Mouse (Mus musculus) spleen, adult 18-20 months (tissue): ENCODE data around the gene Ppp1r3e.

Experiments used
- DNase-seq, 2 experiments: peaks; one replicate each; pipeline ENCODE4 v3.0.0; 2022; ENCODE audit warnings: mixed read lengths in 2 of 2

The Ppp1r3e gene

DNA sequence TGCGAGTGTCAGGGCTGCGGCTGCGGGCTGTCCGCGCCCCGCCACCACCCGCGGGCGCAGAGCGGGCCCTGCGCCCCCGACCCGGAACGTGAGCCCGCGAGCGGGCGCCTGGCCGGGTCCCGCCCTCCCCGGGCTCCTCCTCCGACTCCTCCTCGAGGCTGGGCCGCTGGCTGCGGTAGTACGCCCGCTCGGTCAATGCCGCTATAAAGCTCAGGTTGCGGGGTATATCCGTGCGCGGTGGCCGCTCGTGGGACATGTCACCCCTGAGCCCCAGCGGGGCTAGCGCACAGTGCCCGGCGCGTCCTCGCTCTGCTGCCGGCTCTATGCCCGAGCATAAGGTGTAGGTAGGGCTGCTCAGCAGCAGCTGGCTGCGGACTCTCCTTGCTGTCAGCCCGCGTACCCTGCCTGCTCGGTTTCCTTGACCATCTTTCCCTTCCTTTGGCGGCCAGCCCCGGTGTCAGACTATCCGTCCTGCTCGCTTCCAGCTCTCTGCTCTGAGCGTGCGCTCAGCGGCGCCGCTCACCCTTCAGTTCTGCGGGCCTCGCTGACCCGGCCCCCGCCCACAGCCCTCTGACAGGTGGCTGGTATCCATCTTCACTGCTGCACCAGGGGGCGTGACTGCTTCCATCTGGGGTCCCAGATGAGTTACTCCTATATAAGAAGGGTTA, at the start of gene Ppp1r3e:
Gene Ppp1r3e (minus strand): TSS at position 503 of the 668 bp plus-strand sequence.
- DNase-seq, result peak in 1 of 2 experiments; percentile 66

DNA sequence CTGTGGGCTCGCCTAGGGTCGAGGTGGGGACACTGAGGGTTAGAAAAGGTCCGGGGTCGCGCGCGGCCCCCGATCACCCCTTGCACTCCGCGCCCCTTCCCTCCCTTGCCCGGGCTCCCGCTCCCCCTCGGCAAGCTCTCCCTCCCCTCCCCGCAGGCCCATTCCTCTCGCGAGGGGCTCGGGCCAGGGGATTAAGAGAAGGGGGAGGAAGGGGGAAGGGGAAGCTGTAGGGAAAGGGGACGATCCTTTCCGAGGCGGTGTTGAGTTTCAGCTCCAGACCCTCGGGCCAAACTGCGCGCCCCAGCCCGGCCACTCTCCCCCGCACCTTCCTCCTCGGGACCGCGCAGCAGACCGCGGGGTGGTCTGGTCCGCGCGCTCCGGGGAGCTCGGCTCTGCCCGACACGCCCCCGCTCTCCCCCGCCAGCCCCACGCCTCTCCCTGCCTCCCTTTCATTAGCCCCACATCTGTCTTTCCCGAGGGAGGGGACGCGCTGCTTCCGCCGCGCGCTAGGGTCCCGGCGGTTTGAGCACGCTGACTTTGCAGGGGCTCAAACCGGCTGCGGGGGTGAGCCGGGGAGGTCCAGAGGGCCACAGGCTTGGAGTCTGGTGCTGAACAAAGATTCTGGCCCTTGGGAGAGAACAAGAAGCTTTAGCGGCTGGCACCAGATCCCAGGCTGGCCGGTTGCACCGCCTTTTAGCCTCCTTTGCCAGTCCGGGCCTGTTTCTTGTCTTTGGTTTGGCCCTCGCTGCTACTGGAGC, 49.2 kb upstream of the Ppp1r3e start:
- no peak for DNase-seq

GRCm38 (mm10) chr14:54925349-54926342, 48.3 kb upstream of the Ppp1r3e start, which contains the start of gene Efs:
Gene Efs, minus strand, starts transcription at chr14:54926126.
- DNase-seq, result no peak

DNA sequence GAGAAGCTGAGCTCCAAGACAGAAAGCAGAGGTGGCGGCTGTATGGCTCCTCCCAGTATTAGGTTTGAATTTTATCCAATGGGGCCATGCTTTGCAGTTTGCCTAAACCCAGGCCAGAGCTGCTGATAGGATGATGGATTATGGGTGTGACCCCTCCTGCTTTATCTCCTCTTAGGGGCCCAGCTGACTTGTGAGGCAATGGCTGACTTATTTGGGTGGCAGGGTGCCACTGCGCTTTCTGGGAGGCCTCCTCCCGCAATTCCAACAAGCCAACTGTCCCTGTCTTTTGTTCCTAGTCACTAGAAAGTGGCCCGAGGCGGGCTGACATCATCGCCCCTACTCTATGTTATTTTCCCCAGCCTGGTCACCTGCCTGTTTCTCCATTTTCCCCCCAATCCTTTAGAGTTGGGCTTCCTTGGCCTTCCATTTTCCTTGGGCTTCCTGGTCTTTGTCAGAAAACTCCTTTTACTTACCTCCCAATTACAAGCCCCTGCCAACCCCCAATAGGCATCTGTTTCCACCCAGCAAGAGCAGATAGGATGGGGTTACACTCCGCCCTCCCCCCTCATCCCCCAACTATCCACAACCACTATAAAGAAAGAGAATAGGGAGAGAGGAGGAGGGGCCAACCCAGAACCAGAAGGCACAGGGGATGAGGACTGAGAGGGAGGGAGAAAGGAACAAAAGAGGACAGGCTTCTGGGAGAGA, 47.4 kb upstream of the Ppp1r3e start:
- DNase-seq, result no peak

DNA sequence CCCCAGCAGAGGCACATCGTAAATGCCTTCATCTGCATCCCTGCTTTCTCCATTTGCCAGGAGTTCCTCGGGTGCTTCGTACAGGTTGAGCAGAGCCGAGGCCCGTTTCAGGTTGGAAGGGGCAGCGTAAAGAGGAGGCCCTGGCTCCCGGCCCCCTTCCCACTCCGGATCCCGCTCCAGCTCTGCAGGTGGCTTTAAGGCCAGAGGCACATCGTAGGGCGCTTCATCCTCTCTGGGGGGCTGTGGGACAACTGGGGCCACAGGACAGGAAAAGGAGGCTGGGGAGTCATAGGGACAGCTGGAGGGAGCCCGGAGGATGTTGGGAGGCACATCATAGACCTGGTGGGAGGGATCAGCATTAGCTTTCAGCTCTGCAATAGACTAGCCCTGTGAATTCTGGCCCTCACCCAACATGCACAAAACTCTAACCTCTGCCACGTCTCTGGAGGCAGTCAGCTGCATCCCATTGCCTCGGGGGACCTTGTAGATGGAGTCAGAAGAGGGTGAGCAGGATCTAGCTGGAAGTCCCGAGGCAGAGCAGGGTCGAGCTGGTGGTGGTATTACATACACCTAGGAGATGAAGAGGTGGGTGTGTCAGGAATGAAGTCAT, 42.8 kb upstream of the Ppp1r3e start:
- DNase-seq, result no peak

GRCm38 (mm10) chr14:54913343-54913742, 36.0 kb upstream of the Ppp1r3e start:
- no peak for DNase-seq

DNA sequence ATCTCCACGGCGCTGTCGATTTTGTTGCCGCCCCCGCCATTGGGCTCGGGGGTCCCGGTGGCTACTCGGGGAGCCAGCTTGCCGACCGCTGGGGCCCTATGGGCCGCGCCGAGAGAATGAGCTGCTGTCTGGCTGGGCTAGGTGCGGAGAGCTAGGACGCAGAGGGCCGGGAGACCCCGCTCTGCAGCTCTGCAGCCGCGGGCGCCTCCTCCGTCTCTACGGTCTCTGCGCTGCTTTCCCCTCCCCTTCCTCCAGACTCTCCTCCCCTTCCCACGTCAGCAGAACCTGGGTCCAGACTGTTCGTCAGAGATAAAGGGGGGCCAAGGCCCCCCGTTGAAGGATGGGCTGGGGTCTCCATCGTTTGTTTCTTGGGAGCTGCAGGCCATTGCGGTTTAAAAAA, 35.5 kb upstream of the Ppp1r3e start, which contains the start of gene Slc22a17:
Gene Slc22a17 (minus strand): TSS at position 247 of the 400 bp plus-strand sequence.
- DNase-seq, result peak; percentile 35 to 53

- DNase-seq, result no peak
Measured at GRCm38 (mm10) chr14:54912109-54912850, 34.9 kb upstream of the Ppp1r3e start.

DNA sequence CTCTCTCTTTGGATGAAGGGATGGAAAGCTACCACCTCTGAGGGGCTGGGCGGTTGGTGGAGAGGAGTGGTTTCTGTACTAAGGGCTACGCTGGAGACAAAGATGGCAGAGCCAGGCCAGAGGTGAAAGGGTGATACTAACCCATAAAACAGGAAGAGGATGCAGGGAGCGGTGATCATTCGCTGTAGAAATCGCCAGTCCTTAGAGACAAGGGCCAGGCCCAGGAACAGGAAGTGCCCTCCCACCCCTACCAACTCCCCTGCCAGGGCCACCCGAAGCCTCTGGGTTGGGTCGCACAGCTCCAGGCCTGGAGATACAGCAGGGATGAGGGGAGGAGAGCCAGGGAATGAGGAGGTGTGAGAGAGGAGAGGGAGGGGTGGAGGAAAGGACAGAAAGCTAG, 31.3 kb upstream of the Ppp1r3e start:
- DNase-seq, result no peak

DNA sequence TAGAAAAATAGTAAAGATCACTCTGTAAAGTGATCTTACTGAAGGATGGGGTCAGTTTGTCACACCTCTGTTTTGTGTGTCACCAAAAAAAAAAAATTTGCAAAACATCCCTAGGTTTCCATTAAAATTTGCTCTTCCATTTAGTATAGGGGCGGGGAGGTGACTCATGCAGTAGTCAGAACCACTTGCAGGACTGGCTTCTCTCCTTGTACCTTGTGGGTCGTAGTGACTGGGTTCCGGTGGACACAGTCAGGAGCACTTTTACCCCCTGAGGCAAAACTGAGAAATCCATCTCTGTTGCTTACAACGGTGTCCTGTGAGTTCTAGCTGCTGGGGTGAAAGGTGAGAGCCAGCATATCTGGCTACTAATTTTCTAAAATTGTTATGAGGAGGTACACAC, 26.3 kb upstream of the Ppp1r3e start:
- no peak for DNase-seq

DNA sequence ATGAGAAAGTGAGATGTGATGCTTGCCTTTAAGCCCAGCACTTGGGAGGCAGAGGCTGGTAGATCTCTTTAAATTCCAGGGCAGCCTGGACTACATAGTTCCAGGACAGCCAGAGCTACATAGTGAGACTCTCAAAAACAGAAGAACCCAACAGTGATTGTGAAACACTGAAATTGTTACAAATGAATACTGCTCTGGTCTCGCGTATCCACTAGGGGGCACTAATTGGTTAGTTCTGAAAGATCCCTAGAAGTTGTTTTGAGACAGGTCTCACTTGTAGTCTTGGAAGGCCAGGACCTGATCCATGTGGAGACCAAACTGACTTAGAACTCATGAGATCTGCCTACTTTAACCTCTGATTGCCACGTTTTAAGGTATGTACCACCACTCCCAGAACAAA, 23.0 kb upstream of the Ppp1r3e start:
- DNase-seq, result peak in 1 of 2 experiments; percentile 42

GRCm38 (mm10) chr14:54897445-54897844, 20.1 kb upstream of the Ppp1r3e start:
- DNase-seq, result no peak

DNA sequence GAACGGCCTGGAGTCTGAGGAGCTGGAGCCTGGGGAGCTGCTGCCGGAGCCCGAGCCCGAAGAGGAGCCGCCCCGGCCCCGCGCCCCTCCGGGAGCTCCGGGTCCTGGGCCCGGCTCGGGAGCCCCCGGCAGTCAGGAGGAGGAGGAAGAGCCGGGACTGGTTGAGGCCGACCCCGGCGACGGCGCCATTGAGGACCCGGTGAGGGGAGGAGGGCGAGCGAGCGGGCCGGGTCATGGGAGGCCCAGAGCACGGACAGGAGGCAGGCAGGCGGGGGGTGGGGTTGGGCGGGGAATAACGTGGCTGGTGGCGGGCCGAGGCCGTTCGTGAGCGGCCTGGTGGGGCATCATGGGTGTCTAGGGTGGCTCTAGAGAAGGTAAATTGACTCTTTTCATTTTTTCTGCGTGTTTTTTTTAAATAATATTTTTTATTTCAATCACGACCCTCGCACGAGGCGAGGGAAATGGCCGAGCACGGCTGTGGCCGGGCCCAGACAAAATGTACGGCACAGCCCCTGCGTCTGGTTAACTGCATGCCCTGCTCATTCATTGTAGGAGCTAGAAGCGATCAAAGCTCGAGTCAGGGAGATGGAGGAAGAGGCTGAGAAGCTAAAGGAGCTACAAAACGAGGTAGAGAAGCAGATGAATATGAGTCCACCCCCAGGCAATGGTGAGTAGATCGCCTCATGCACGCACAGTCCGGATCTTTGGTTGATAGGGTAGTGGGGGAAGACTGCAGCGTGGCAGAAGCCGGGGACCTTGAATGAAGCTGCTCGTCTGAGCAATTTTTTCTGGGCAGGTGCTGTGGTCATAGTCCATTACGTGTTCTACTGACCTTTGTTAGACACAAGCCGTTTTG, 17.2 kb upstream of the Ppp1r3e start:
- DNase-seq, result peak in 1 of 2 experiments; percentile 60

DNA sequence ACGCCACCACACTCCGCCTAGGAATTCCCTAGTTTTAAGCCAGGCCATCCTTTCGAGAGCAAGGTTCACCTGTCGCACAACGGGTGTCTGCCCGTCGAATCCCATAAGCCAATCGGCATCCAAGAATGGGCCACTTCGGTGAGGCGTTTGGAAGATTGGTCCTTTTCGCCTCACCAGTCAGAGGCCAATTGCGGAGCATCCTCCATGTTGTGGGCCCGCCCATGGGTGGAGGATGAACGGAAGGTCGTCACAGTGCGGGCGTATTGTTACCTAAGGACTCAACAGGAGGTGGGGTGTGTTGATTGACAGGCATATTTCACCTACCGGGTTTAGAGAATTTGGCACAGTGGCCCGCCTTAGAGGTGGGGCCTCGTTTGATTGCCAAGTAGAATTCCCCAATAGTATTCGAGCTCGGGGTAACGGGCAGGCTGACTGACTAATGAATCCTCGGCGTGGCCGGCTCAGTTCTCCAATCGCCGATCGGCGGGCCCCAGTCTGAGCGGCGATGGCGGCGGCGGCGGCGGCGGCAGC, 16.4 kb upstream of the Ppp1r3e start:
- DNase-seq, result peak; percentile 93 to 94

DNA sequence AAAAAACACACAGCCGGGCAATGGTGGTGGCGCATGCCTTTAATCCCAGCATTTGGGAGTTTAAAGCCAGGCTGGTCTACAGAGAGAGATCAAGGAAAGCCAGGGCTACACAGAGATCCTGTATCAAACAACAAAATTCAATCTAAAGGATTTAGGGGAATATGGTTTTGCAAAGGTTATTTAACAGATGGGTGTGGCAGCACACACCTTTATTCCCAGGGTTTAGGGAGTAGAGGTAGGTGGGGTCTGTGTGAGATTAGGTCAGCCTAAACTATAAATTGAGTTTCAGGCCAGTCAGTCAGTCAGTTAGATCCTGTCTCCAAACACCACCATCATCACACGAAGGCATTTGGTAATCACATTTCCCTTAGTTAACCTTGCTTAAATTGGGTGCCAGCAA, 14.8 kb upstream of the Ppp1r3e start, which contains the start of gene Pabpn1:
Gene Pabpn1 (plus strand): TSS at position 301 of the 400 bp plus-strand sequence.
- no peak for DNase-seq

- no peak for DNase-seq
Measured at GRCm38 (mm10) chr14:54885309-54885708, 8.0 kb upstream of the Ppp1r3e start.

- no peak for DNase-seq
Measured at GRCm38 (mm10) chr14:54884022-54884712, 6.8 kb upstream of the Ppp1r3e start.

DNA sequence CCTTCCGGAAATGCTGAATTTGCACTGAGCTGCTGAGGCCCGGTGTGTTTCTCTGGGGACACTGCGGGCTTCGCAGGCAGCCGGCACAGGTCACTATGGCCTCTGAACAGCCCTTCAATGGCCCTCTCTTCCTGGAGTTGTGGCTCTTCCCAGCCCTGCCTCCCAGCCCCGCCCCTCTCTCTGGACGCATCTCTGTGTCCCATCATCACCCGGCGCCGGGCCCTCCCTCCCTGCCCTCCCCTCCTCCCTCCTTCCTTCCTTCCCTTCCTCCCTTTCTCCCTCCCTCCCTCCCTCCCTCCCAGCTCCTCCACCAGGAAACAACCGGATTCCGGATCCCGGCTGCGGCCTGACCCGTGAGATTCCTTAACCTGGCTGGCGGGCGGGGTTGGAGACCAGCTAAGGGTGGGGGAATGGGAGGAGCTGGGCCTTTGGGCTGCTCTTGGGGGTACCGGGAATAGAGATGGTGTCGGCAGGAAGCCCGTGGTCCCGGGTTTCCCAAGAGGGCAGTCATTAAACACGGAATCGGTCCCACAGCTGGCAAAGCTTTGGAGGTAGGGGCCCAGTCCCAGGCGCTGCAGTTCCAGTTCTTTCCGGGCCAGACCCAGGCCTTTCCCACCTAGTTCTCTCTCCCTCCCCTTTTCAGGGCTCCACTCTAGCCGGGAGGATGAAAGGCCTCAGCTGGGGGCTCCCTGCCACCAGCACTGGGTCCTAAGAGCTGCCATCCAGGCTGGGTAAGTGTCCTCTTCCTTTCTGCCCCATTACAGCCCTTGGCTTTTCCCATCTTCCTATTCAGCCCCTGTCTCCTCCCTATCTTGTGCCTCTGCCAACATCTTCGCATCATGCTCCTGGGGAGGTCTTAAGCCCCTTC, 6.0 kb upstream of the Ppp1r3e start, which contains the start of the genes Bcl2l2 and Gm20521:
Gene Bcl2l2 (plus strand): TSS at position 224 of the 868 bp plus-strand sequence.
Gene Gm20521 (plus strand): TSS at position 288 of the 868 bp plus-strand sequence.
- DNase-seq, result peak in 1 of 2 experiments; percentile 43
